Mouse (Mus musculus) C2C12 (cell line): ENCODE data around the gene Vmn2r19.

Experiments
- CEBPB ChIP-seq: IDR thresholded peaks from one replicate; pipeline ENCODE4 v1.6.1; 2011; ENCODE audit warnings: low read depth, mild to moderate bottlenecking, control low read depth, moderate library complexity
- CTCF ChIP-seq: IDR thresholded peaks from one replicate; pipeline ENCODE4 v1.5.1; 2011; ENCODE audit not compliant: control insufficient read depth, insufficient read depth, insufficient read length
- MAX ChIP-seq: IDR thresholded peaks from one replicate; pipeline ENCODE4 v1.6.1; 2011; ENCODE audit warnings: mild to moderate bottlenecking, control low read depth
- MYOD1 ChIP-seq: IDR thresholded peaks from one replicate; pipeline ENCODE4 v1.6.1; 2011; ENCODE audit warnings: low read depth; ENCODE audit not compliant: control insufficient read depth, insufficient read length
- MYOG ChIP-seq: IDR thresholded peaks from one replicate; pipeline ENCODE4 v1.6.1; 2011; ENCODE audit not compliant: control insufficient read depth, insufficient read length; ENCODE audit errors: extremely low read depth
- USF1 ChIP-seq: IDR thresholded peaks from one replicate; pipeline ENCODE4 v1.6.1; 2011; ENCODE audit warnings: low read depth, mild to moderate bottlenecking, control low read depth, moderate library complexity

GRCm38 (mm10) chr6:123286311-123286710 is 21.8 kb upstream of the Vmn2r19 start:
- TF ChIP-seq CTCF = no peak
- TF ChIP-seq CEBPB = no peak
- no peak for TF ChIP-seq MAX
- TF ChIP-seq MYOD1 = no peak
- no peak for TF ChIP-seq USF1
- no peak for TF ChIP-seq MYOG
